Mouse (Mus musculus) heart, postnatal 0 days (tissue): ENCODE data around the gene Ccdc85c. TPM values are rescaled to one million over a fixed set of nuclear protein-coding genes. Genes with fewer than 3 reads are reported as not detected.

ENCODE experiments used
- ATAC-seq: fragments of 200-750 bp; cut with Nextera tagmentation; 2 replicates; pipeline ENCODE4 v1.8.0; 2017; ENCODE audit warnings: low read depth, moderate number of reproducible peaks, moderate library complexity; ENCODE audit not compliant: insufficient read depth
- DNase-seq: peaks from one replicate; pipeline ENCODE4 v3.0.0-alpha.2; 2016; ENCODE audit warnings: low spot score
- H3K27ac ChIP-seq: fragments of 300-500 bp; sonication (generic); 2 replicates; pipeline ENCODE4 v1.5.1; 2014; ENCODE audit warnings: low read depth, mild to moderate bottlenecking
- H3K27me3 ChIP-seq: fragments of 300-500 bp; sonication (generic); 2 replicates; pipeline ENCODE4 v1.6.1; 2014; ENCODE audit warnings: low read length, mixed read lengths; ENCODE audit not compliant: control insufficient read depth, insufficient read depth
- H3K36me3 ChIP-seq: fragments of 300-500 bp; sonication (generic); replicated peaks from 2 replicates; pipeline ENCODE4 v1.6.1; 2014; ENCODE audit warnings: low read length, mixed read lengths; ENCODE audit not compliant: control insufficient read depth, insufficient read depth
- H3K4me1 ChIP-seq: fragments of 300-500 bp; sonication (generic); 2 replicates; pipeline ENCODE4 v1.6.1; 2014; ENCODE audit warnings: antibody characterized with exemption; ENCODE audit not compliant: control insufficient read depth, insufficient read depth
- H3K4me2 ChIP-seq: fragments of 300-500 bp; sonication (generic); 2 replicates; pipeline ENCODE4 v1.6.1; 2014; ENCODE audit warnings: low read depth, mild to moderate bottlenecking, low read length, moderate library complexity
- H3K4me3 ChIP-seq: fragments of 300-500 bp; sonication (generic); 2 replicates; pipeline ENCODE4 v1.5.1; 2014; ENCODE audit warnings: low read depth, low read length
- H3K9ac ChIP-seq: fragments of 300-500 bp; sonication (generic); replicated peaks from 2 replicates; pipeline ENCODE4 v1.6.1; 2014; ENCODE audit warnings: low read depth, low read length, mixed read lengths
- H3K9me3 ChIP-seq: fragments of 300-500 bp; sonication (generic); replicated peaks from 2 replicates; pipeline ENCODE4 v1.6.1; 2016; ENCODE audit warnings: low read length; ENCODE audit not compliant: control insufficient read depth
- CTCF ChIP-seq: IDR thresholded peaks from 2 replicates; pipeline ENCODE4 v1.5.1; 2016; ENCODE audit warnings: antibody characterized with exemption, control low read depth, low read depth
- EP300 ChIP-seq: IDR thresholded peaks from 2 replicates; pipeline ENCODE4 v1.6.1; 2016; ENCODE audit warnings: antibody characterized with exemption, low read depth
- WGBS: fragments of 180-500 bp; shearing (Covaris S2); extraction: QIAGEN DNeasy Blood & Tissue Kit; methylation state at CpG from one replicate; pipeline ENCODE4 v1.1.7; 2014; 5-methylcytosine and 5-hydroxymethylcytosine counted together
- polyA plus RNA-seq: library from polyadenylated mRNA; unstranded; fragments of >200 nt; fragmentation: Nextera tagmentation; extraction: Ambion mirVana; gene quantifications from 2 replicates; pipeline ENCODE4 v1.2.1, GENCODE M21; 2015
- total RNA-seq: library from RNA; depleted of rRNA; stranded (reverse); fragments of >200 nt; gene quantifications from 2 replicates; pipeline ENCODE4 v1.2.3, GENCODE M21; 2014; ENCODE audit warnings: low replicate concordance

Ccdc85c gene
- total and polyA plus RNA-seq, 2 experiments from 2014 or later: 7.8 to 44.7 TPM

- no peak for DNase-seq
- peak; percentile 31; the same call in 1 of the 2 replicates for ATAC-seq
- Histone ChIP-seq H3K9ac (no peak overlapping the region), H3K27ac (no peak overlapping the region), H3K4me1 (no peaks in the 10 kb centered on the region), H3K4me3 (no peak overlapping the region), H3K9me3 (no peaks in the 10 kb centered on the region), H3K4me2 (no peak overlapping the region), H3K27me3 (no peaks in the 10 kb centered on the region), H3K36me3 (no peaks in the 10 kb centered on the region)
- 55% methylated on average over 3 of the region's 3 CpGs for WGBS
- TF ChIP-seq EP300 (no peak), CTCF (no peak)
Observed at GRCm38 (mm10) chr12:108294620-108295019, 19.4 kb upstream of the Ccdc85c start.

GRCm38 (mm10) chr12:108292957-108293356 is 17.7 kb upstream of the Ccdc85c start:
- Histone ChIP-seq H3K27me3 (no peaks in the 10 kb centered on the region), H3K36me3 (no peaks in the 10 kb centered on the region), H3K9ac (no peak overlapping the region), H3K4me3 (no peak overlapping the region), H3K27ac (no peak overlapping the region), H3K9me3 (no peaks in the 10 kb centered on the region), H3K4me2 (no peak overlapping the region), H3K4me1 (no peaks in the 10 kb centered on the region)
- 3% methylated on average over 8 of the region's 8 CpGs for WGBS
- ATAC-seq: peak; percentile 59; the same call in 1 of the 2 replicates
- TF ChIP-seq EP300: no peak
- TF ChIP-seq CTCF: peak; percentile 96
- DNase-seq: peak; percentile 82

GRCm38 (mm10) chr12:108292419-108292818 is 17.2 kb upstream of the Ccdc85c start:
- whole genome bisulfite sequencing: 22% methylated on average over 9 of the region's 9 CpGs
- 0 out of 2 replicates have a peak, but pooled peaks have one; percentile 22 for ATAC-seq
- Histone ChIP-seq H3K9me3 (no peaks in the 10 kb centered on the region), H3K27ac (no peak overlapping the region), H3K36me3 (no peaks in the 10 kb centered on the region), H3K4me3 (no peak overlapping the region), H3K27me3 (no peaks in the 10 kb centered on the region), H3K4me1 (no peaks in the 10 kb centered on the region), H3K9ac (no peak overlapping the region), H3K4me2 (no peak overlapping the region)
- no peak for TF ChIP-seq EP300
- no peak for TF ChIP-seq CTCF
- no peak for DNase-seq

GRCm38 (mm10) chr12:108288127-108288880 is 13.1 kb upstream of the Ccdc85c start:
- DNase-seq (no peak), ATAC-seq (no peak)
- no peaks in the 10 kb centered on the region for H3K27me3 ChIP-seq
- no peak overlapping the region for H3K9ac ChIP-seq
- no peak overlapping the region for H3K4me2 ChIP-seq
- no peaks in the 10 kb centered on the region for H3K4me1 ChIP-seq
- H3K9me3 ChIP-seq: no peaks in the 10 kb centered on the region
- WGBS: 77% methylated on average over 19 of the region's 19 CpGs
- no peak overlapping the region for H3K4me3 ChIP-seq
- no peak overlapping the region for H3K27ac ChIP-seq
- TF ChIP-seq CTCF: no peak
- no peak for TF ChIP-seq EP300
- H3K36me3 ChIP-seq: no peaks in the 10 kb centered on the region

GRCm38 (mm10) chr12:108287011-108287410 is 11.8 kb upstream of the Ccdc85c start:
- H3K27ac ChIP-seq: no peak overlapping the region
- no peak overlapping the region for H3K4me3 ChIP-seq
- H3K9me3 ChIP-seq: no peaks in the 10 kb centered on the region
- no peaks in the 10 kb centered on the region for H3K27me3 ChIP-seq
- TF ChIP-seq CTCF: no peak
- no peak for TF ChIP-seq EP300
- H3K4me2 ChIP-seq: no peak overlapping the region
- DNase-seq: no peak
- WGBS: 91% methylated on average over 8 of the region's 8 CpGs
- H3K36me3 ChIP-seq: no peaks in the 10 kb centered on the region
- ATAC-seq: no peak
- H3K4me1 ChIP-seq: no peaks in the 10 kb centered on the region
- H3K9ac ChIP-seq: no peak overlapping the region

- Histone ChIP-seq H3K36me3 (no peaks in the 10 kb centered on the region), H3K9me3 (no peaks in the 10 kb centered on the region), H3K9ac (no peak overlapping the region), H3K27ac (no peak overlapping the region), H3K27me3 (no peaks in the 10 kb centered on the region), H3K4me3 (no peak overlapping the region), H3K4me1 (no peaks in the 10 kb centered on the region), H3K4me2 (no peak overlapping the region)
- no peak for DNase-seq
- no peak for ATAC-seq
- WGBS: 80% methylated on average over 4 of the region's 4 CpGs
- TF ChIP-seq EP300: no peak
- no peak for TF ChIP-seq CTCF
Observed at GRCm38 (mm10) chr12:108286381-108286780, 11.2 kb upstream of the Ccdc85c start.
